Mouse (Mus musculus) cerebellum, adult 9-11 months (tissue): ENCODE results near the gene Cpa5.

Experiments
- DNase-seq: peaks from one replicate; pipeline ENCODE4 v3.0.0; 2022

Gene Cpa5

DNA sequence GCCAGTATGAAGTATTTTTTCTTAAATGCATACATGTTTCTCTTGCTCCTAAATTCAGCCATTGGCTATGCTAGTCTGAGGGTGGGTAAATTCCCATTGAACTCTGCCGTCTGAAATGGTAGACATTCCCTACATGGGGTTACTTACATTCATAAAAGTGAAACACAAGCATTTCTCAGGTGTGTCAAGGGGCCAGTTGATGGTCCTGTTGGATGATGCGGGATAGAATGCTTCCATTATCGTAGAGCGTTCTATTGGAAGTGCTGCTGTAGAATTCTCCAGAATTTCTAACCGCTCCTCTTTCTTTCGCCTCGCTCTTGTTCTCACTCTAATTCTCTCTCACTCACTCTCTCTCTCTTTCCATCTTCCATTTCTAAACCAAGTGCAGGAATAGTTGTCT, at the start of gene Cpa5:
Gene Cpa5 (plus strand): TSS at position 301 of the 400 bp plus-strand sequence.
- no peak for DNase-seq

DNA sequence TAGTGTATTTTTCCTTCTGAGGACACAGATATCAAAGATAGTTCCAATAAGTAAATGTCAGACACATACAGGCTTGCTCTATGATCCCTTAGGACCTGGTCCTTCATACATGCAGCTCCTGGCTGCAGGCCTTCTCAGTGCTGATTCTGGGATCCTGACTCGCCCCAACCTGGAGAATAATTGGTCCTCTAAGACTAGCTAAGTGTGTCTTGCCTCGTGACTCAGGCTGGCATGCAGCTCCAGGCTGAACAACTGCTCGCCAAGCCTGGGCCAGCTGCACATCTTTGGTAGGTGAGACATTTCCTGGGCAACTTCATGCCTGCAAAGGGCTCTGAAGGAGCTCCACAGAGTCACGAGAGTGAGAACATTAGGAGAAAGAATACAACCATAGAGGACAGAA, 48.7 kb upstream of the Cpa5 start:
- DNase-seq = no peak

DNA sequence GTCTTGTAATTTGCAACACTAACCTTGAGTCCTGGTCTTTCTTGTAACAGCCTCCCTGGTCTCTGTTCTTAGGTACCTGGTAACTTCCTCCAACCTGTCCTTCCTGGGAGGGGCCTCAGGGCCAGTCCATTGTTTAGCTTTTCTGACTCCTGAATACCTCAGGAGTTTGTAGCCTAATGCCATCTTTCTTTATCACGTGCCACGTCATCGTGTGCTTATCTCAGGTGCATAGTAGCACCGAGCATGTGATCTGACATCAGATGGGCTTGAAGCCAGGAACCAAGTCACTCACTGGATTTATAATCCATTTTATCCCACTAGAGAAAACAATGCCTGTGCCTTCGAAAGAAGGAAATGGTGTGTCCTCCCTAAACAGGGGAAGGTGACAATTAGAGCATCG, 47.2 kb upstream of the Cpa5 start:
- DNase-seq = no peak

DNA sequence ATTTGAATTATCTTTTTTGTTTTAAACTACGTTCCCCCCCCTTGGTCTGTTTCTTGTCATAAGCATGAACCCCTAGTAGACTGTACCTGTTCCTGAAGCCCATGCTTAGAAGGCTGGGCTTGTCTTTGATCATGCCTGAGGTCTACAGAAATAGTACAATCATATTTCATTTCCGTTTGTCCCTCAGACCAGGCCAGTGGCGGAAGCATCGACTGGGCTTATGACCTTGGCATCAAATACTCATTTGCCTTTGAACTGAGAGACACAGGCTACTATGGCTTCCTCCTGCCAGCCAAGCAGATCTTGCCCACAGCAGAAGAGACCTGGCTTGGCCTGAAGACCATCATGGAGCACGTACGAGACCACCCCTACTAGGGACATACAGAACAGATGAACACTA, 46.8 kb upstream of the Cpa5 start:
- no peak for DNase-seq

DNA sequence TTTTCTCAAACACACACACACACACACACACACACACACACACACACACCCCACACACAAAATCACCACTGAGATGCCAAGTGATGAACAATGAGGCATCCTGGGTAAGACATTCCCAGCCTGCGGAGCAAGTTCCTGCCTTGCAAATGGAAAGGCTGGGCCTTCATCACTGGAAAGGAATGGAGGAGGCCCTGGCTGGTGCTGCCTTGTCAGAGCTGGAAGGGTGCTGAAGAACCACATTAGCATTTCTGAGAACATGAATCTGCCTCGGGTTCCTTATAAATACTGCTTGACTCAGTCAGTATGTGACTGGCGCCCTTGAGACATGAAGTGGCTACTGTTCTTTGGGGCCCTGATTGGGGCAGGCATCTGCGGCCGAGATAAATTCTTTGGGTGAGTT, 42.7 kb upstream of the Cpa5 start, which contains the start of gene Cpa4:
Gene Cpa4 (plus strand): TSS at position 301 of the 400 bp plus-strand sequence.
- DNase-seq = no peak

DNA sequence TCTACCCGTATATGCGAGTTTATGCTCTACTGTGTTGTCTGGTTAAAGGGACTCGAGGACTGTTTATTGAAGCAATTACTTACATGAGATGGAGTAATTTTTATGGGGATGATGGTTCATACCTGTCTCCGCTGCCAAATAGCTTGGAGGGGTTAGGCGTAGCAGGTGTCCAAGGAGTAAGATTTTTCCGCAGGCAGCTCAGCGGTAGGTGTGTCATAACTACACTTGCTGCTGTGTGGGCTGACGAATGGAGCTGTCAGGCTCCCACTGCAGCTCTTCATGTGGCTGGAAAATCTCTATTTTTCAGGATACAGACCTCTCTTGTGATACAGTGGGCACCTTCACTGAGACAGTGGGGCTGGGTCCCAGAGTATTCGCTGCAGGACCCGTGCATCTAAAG, 41.5 kb upstream of the Cpa5 start:
- DNase-seq = no peak

DNA sequence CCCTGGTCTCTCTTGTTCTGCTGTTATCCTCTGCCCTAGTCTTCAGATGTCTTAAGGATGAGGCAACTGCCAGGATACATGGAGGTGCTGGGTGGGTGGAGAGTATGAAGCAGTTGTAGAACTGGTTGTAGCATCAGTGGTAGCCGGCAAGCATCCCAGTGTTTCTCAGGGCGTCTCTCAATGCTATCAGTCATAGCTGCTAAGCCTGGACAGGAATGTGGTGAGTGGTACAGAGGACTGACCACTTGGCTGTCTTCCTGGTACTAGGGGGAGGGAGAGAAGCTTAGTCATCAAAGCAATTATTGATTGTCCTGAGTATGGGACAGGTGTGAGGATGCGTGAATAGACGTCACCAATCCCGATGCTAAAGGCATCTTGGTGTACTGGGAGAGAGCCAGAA, 40.8 kb upstream of the Cpa5 start:
- DNase-seq = no peak

DNA sequence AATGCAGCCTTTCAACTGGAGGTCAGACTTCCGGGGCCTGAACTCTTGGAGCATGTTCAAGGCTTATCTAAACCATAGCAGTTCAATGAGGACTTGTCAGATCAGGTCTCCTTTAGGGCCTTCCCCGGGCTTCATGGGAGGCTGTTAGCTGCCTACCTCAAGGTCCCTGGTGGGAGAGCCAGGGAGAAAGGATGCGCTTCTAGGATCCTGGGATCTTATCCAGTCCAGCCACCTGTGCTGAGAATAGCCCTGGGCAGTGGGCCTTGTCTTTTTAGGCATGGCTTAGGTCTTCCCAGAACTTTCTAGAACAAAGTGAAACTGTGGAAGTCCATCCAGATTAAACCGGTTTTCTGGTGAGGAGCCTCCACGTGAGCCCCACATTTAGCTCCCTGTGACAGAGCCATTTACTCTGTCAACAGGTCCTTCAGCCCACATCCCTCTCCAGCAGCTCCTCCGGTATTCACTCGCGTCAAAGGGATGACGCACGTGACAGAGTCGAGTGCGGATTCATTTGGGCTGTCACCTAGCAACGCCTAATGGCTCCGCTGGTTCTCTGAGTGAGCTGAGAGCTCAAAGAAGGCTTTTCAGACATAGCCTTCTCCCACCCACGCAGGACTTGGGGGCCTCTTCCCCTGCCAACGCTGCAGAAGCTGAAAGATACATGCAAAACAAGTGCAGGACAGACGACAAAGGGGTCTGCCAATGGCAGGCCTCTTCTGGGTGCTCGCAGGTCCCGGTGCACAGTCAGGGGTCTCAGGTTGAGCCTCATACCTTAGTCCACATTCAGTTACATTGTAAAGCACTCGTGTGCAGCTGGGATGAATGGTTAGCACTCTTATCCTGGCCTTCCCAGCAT, 38.1 kb upstream of the Cpa5 start:
- DNase-seq = peak; percentile 17

DNA sequence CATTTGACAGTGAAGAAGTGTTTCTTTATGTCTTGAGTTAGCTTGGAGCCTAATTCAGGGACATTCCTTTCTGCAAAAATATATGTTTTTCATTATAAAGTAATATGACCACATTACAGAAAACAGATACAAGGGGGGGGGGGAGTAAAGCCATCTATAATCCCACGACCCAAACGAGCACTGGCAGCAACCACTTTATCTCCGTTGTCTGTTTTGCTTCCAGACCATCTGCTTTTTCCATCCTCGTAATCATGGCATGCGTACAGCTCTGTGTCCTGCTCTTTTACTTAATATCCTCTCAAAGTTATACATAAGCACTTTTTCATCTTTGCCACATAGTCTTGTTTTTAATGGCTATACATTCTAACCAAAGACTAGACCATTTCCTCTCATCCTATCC, 37.4 kb upstream of the Cpa5 start:
- DNase-seq = no peak

DNA sequence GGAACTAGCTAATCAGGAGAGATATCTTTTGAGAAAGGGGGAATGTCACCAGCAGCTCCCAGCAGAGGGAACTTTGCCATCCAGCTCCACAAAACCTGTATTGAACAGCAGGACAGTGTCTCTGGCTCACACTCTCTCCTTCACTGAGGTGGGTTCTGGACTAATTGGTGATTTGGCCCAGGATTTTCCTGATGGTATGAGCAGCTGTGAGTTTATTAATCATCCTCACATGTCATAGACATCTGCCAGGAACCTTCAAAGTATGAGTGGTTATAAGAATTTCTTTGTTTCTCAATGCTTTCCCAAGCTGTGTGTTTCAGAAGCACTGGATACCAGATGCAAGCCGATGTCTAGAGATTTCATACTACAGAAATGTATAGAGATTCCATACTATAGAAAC, 35.9 kb upstream of the Cpa5 start:
- no peak for DNase-seq

DNA sequence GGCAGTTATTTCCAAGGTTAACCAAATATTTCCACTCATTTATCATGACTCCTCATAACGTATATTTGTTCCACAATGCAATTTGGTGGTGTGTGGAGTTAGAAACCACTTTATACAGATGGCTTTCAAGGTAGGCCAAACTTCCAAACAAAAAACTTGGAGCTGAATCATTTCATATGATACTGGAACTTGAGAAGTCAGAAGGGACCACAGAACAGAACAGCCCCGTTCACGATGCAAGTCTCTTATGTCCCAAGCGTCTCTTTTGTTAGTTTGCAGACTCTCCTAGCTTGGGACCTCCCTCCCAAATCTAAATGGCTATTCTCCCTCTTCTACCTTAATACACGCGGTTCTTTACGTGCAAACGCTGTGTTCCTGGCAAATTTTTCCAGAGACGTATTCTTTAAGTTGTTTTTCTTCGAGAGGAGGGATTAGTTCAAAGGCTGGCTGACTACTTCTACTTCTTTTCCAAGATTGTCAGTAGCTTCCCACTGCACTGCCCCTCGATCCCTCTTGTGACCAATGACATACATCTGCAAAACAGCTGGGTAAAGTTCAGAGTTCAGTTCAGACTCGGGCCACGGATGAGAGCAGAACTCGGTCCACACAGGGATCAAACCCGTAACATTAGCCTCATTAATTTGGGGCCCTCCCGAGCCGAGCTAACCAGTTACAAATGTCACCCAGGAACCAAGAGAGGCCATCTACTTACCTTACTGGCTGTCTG, 34.2 kb upstream of the Cpa5 start:
- DNase-seq = no peak

DNA sequence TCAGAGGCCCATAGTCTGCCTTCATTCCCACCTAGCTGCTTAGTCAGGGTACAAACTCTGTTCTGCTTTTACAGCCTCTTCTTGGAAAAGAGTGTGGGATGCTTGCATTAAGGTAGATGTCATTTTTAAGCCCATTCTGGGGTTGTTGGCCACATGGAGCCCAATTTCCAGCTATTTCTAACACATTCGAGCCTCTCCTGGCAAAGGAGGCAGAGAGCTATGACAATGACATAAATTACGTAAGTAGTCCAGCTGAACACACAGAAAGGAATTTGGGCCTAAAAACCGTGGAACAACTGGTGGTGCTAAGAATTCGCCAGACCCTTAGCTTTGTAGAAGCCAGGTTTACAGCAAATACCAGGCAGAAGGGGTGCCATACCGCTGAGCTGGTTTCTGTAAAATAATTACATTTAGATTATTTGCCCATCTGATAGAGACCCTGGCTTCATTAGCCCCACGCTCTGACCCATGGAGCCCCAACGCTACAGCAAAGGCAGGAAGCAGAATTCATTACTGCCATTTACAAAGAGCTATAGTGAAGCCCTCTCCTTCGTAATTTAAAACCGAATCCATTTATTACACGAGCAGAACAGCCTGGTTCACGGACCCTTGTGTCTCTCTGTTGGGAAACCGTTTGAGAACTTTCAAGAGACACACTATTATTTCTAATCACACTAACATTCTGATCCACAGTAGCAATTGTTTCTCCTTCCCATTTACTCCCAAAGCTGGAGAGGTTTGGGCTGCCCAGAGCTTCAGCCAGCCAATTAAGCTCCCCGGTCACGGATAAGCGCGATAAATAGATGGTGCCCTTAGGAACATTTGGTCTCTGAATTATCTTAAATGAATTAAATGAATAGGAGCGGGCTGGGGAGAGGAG, 30.6 kb upstream of the Cpa5 start:
- no peak for DNase-seq

DNA sequence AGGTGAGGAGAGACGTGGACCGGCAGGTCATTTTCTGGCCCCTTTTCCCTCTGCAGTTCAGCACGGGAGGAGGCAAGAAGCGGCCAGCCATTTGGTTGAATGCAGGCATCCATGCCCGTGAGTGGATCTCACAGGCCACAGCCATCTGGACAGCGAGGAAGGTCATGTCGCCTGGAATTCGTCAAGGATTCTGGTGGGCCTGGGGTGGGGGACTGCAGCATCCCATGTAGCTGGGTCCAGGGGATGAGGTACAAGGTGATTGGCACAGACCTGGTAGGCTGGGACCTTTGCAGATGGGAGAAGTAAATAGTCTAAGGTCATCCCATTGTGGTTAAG, 30.0 kb upstream of the Cpa5 start:
- DNase-seq = no peak

DNA sequence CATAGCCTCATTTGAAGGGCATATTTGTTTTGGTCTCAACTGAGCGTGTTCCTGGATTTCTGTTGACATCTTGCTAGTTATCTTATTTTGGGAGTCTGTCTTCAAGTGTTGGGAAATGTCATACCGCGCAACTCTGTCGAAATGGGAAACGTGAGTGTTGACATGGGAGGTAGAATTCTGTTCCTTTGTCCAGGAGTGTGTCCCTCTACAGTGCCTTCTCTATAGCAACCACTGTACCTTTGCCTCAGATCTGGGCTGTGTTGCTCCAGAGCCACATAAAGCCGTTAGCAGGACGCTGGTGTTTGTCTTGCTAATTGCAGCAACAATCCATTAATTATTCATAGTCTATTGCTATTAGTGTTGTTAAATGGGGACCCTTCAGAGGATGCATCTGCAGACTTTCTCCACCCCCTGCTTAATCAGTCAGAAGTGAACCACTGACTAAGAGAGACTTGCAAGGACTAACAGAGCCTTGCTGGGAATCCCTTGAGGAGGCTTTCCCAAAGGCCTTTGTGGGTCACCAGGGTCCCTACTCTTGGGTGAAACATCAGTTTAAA, 23.8 kb upstream of the Cpa5 start:
- DNase-seq = no peak

DNA sequence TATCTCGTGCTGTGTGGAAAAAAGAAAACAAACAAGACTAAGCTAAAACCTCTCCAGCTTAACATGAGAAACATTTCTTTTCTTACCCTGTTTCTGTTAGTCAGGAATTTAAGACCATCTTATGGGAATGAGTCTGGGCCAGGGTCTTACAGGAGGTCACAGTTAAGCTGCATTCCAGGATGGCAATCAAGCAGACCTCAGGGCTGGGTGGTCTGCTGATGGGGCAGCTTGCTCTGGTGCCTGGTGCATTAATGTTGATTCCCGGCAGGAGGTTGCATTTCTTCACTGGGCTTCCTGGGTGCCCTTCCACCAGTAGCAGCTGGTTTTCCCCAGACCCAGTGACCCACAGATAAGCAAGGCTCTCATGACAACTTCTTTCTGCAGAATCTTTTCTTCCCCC, 21.0 kb upstream of the Cpa5 start:
- no peak for DNase-seq

DNA sequence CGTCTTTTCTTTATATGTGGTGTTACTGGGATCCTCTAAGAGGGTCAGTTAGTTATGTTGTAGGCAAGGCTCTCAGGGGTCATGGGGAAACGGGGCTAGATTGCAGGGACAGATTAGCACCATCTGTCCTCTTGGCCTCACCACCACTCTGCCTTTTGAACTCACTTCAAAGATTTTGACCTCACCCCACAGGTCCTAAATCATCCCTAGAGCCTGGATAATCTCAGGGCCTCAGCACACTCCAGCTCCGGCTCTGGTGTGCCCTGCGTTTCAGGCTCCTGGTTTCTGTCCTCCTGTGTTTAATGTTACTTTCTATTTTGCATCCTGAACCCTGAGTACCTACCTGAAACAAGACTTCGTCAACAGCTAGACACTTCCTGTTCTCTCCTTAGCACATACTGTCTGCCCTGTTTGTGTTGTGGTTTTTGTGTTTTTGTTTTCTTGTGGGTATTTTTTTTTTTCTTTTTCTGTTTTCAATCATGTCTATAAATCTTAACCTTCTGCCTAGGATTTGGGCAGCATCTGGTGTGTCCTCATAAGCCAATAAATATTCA, 18.9 kb upstream of the Cpa5 start:
- DNase-seq = no peak

DNA sequence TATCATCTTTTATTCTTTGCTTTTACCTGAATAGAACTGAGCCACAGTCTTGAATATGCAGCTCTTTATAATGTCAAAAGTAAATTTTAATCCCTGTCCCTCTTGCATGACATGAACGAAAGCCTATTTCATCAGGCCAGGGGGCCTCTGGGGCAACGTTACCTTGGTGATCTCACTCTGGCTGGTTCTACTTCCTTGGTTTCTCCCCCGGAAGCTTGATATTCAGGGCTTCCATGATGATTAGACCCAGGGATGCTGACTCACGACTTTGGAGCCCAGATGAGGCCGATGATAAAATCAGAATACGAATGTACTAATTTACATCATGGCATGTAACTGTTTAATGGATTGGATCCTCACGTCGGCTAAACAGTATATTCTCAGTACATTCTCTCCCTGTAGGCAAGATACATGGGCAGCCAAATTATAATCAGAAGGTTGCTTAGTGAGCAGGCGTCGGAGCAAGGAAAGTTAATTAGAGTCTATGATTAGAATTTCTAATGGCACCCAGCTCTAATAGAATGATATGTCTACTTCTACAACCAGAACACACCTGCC, 18.3 kb upstream of the Cpa5 start:
- DNase-seq = no peak

DNA sequence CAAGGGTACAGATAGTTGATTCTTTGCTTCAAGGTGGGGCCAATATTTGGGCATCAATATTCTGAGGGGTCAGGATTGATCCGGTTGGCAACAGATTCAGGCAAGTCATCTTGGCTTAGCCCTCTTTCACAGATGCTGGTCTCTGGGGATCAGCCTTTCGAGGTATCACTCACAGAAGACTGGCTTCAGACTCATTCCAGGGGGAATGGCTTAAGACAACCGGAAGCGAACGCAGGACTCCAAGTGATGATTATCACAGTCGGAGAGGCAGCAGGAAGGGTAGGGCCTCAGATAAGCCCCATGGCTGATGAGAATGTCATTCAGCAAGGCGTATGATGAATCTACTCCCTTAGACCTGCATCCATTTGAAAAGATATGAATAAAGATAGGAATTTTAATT, 16.4 kb upstream of the Cpa5 start:
- no peak for DNase-seq

DNA sequence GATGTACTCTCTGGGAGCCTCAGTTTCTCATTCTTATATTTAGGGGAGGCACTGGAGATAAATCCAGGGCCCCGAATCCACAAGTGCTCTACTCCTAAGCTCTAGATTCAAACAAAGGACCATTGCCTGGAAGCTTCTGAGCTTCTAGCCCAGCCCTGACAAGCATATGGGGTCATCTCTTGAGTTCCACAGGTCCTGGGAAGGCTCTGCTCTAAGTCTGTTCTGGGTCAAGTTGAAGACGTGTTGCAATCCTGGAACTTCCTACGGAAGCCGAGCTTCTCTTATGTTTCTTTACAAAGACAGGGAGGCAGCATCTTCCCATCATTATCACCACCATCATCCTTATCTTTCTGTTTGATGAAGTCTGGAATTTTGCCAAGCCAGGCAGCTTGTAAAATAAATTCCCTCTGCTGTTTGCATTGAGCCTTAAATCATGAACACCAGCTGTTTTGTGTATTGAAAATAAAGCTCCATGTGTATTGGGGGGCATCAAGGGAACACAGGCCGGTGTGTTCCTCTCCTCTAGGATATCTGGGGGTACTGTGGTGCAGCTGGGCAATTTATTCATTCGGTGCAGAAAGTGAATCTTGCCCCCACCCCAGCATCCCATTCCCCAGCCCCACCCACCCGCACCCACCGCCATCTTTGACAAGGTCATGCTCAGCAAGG, 14.4 kb upstream of the Cpa5 start:
- no peak for DNase-seq

DNA sequence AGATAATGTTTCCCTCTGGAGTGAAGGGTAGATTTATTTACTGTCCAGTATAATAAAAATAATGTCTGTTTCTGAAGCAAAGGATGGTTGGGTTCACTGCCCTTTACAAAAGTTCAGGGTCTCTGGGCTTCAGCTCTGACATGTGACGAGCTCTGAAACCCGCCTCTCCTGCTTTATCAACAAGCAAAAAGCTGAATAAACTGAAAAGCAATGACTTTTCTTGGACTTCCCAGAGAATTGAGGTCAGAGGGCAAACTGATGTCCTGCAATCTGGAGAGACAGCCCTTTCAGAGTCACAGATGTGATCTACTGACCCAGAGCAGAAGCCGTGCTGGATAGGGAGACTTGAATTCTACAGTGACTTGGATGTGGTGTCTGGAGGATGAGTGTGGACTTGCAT, 10.8 kb upstream of the Cpa5 start:
- DNase-seq = no peak

DNA sequence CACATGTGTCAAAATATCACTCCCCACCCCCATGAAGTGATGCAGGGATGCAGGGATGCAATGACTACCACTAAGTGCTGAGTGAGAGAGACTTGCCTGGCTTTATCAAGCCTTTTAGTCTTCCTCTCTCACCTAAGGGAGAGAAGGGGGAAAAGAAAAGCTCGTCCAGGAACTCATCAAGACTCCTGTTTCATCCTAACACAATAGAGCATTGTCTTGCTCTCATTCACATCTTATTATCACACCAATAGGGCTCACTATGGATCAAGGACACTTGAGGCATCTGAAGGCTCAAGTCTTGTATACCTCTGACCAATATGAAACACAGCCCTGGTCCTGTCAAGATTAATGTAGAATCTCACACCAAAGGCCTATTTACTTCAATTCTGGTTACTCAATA, 9.8 kb upstream of the Cpa5 start:
- no peak for DNase-seq

DNA sequence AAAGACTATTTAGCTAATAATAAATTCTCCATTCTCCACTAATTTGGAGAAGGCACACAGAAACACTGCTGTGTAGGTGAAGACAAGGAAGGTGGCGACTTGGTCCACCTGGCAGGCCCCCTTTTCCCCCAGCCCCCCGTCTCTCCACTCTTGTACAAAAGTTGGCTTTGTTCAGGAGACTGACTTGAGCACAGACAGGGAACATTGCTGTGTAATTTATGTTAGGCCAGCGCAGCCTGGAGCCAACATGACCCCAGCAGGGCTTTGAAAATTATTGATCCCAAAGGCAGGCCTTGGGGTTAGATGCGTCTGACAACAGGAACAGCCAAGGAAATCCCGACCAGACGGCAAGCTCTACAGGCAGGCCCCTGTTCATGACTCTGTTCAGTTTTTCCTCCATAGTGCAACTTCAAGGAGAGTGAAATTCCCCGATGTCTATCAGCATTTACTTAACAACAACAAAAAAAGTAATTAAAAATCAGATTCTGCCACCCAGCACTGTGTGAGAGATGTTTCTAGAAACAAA, 6.4 kb upstream of the Cpa5 start:
- DNase-seq = no peak
